Mouse (Mus musculus) adrenal gland, adult 18-20 months (tissue): Measurements from ENCODE around the gene Gm6367. TPM values are rescaled to one million over a fixed set of nuclear protein-coding genes. Genes with fewer than 3 reads are reported as not detected.
"Not testable (repeated sequence)": the region's sequence is repeated elsewhere in the genome, so short reads cannot be mapped to it uniquely, and the experiment has no call there.

Experiments used
- DNase-seq, 2 experiments: peaks; one replicate each; pipeline ENCODE4 v3.0.0; 2021 to 2022; ENCODE audit warnings: low spot score in 2 of 2
- long read RNA-seq, 2 experiments: library from polyadenylated mRNA; stranded (forward); transcript quantifications; one replicate each; pipeline ENCODE4 v2.0.0; 2021
- total RNA-seq, 2 experiments: library from RNA; stranded (reverse); gene quantifications; 1 replicate in 1 of 2; 2 replicates in 1 of 2; pipeline ENCODE4 v1.2.3; 2021

Gene Gm6367
- total RNA-seq, result not detected
- long read RNA-seq, experiment 1, result 0 reads
- long read RNA-seq, experiment 2, result 0 reads

DNA sequence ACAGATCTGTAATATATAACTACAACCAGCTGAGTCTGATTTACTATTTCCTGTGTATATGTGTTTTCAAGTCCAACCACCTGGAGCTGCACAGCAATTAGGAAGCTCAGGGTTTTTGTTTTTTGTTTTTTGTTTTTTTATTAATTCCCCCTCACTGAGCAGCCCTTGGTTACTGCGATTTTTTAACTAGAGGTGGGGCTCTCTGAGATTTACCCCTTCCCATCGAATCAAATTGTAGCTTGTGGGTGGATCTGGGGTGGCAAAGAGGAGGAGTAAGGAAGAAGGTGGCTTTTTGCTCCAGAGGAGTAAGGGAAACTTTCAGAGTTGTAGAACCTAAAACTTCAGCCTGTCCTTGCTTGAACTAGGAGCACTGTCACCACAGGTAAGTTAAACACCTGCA, at the start of gene Gm6367:
Gm6367 (plus strand) TSS at position 301 of the 400 bp plus-strand sequence.
- not testable (repeated sequence) for DNase-seq

Other genes starting within 250 kb of the Gm6367 start
- not detected for gene Gm3183, start 123.2 kb upstream of the Gm6367 start, total RNA-seq
- not detected for gene Gm7942, start 118.3 kb downstream of the Gm6367 start, total RNA-seq
- gene Gm16513, start 194.0 kb downstream of the Gm6367 start, total RNA-seq, result not detected